Mouse (Mus musculus) thymus, postnatal 14 days (tissue): ENCODE data around the gene Krt17.
"Not testable (repeated sequence)": the region's sequence is repeated elsewhere in the genome, so short reads cannot be mapped to it uniquely, and the experiment has no call there.

Source experiments
- DNase-seq: peaks from one replicate; pipeline ENCODE4 v3.0.0; 2021

Krt17 gene

GRCm38 (mm10) chr11:100262058-100262980 is 1.5 kb upstream of the Krt17 start:
- DNase-seq = no peak

- no peak for DNase-seq
Measured at GRCm38 (mm10) chr11:100261235-100261605, 391 bp upstream of the Krt17 start.

- no peak for DNase-seq
Measured at GRCm38 (mm10) chr11:100259079-100259478, 1.8 kb downstream of the Krt17 start.

- no peak for DNase-seq
Measured at GRCm38 (mm10) chr11:100257967-100258366, 2.9 kb downstream of the Krt17 start.

- no peak for DNase-seq
Measured at GRCm38 (mm10) chr11:100255514-100255913, 5.3 kb downstream of the Krt17 start.

- DNase-seq = no peak
Measured at GRCm38 (mm10) chr11:100254360-100255090, 6.3 kb downstream of the Krt17 start.

GRCm38 (mm10) chr11:100248852-100249465 is 11.9 kb downstream of the Krt17 start, which contains the start of gene Krt16:
Gene Krt16, minus strand, starts transcription at chr11:100248902.
- DNase-seq = no peak

- DNase-seq = not testable (repeated sequence)
Measured at GRCm38 (mm10) chr11:100246471-100246870, 14.4 kb downstream of the Krt17 start.

- not testable (repeated sequence) for DNase-seq
Measured at GRCm38 (mm10) chr11:100240272-100240671, 20.6 kb downstream of the Krt17 start.

GRCm38 (mm10) chr11:100221741-100222140 is 39.1 kb downstream of the Krt17 start:
- no peak for DNase-seq

GRCm38 (mm10) chr11:100219304-100219703 is 41.5 kb downstream of the Krt17 start:
- no peak for DNase-seq

GRCm38 (mm10) chr11:100208542-100208941 is 52.3 kb downstream of the Krt17 start:
- no peak for DNase-seq

- DNase-seq = no peak
Measured at GRCm38 (mm10) chr11:100207498-100207897, 53.3 kb downstream of the Krt17 start, which contains the start of gene Krt14. Gene Krt14, minus strand, starts transcription at chr11:100207548.
